Mouse (Mus musculus) heart, adult 11 months (tissue): ENCODE results near the gene D630036H23Rik.
"Not testable (repeated sequence)": the region's sequence is repeated elsewhere in the genome, so short reads cannot be mapped to it uniquely, and the experiment has no call there.

Experiments used
- DNase-seq: peaks from one replicate; pipeline ENCODE4 v3.0.0; 2022

D630036H23Rik gene

GRCm38 (mm10) chr12:36381441-36382340, at the start of gene D630036H23Rik, which contains the start of gene Ispd:
D630036H23Rik (minus strand) TSS chr12:36382181.
Ispd (plus strand) TSS chr12:36381450.
- DNase-seq = peak; percentile 99

DNA sequence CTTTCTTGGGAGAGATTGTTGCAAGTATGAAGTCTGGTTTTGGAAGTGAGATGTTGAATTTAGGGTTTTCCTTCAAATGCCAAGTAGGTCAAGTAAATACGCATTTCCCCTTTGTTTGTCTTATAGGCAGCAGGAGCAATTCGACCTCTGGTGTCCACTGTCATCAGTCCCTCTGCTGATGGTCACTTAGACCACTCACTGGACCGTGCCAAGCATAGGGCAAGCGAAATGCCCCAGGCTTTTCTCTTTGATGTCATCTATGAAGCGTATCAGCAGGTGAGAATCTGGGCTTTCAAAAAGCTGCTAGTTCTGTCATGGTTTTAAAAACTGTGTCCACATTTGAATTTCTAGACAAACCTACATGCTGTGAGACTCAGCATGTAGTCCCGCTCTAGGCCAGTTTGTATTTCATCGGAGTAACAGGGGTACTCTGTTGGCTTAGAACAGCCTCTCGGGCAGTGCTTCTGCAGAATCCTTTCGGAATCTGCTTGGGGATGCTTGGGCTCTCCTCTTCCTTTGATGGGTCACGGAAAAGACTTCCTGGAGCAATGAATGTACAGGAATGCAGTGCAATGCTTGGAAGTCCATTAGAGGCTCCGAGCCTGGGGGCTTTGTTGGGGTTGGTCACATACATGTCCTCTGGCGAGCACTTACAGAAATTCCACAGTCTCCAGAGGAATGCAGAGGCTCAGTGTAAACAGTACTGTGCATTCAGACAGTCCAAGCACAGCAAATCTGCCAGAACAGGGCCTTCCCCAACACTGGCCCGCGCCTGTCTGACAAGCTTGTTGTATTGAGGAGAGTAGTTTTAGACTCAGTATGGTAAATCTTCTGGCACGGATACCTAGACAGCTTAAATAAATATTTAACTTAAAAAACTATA, 44.4 kb upstream of the D630036H23Rik start:
- peak; percentile 54 for DNase-seq

DNA sequence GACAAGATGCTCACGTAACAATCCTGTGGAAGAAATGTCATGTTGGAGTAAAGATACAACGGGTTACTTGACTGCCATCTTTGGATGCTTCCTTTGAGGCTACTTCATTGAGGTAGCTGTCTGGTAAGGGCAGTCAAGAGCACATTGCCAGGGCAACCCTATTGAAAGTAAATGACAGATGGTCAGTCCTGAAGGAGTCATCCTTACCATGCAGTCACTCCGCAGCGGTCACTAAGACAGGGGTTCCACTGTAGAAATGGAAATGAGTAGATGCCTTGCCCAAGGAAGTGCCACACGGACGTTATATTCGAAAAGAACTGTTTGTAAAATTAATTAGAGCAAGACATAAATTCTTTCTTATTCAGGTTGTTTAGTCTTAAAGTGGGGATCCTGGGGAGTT, 43.3 kb upstream of the D630036H23Rik start:
- DNase-seq = peak; percentile 33

GRCm38 (mm10) chr12:36423677-36424076, 41.7 kb upstream of the D630036H23Rik start:
- peak; percentile 39 for DNase-seq

- no peak for DNase-seq
Observed at GRCm38 (mm10) chr12:36395115-36395514, 13.1 kb upstream of the D630036H23Rik start.

- DNase-seq = no peak
Observed at GRCm38 (mm10) chr12:36386991-36387390, 5.0 kb upstream of the D630036H23Rik start.

DNA sequence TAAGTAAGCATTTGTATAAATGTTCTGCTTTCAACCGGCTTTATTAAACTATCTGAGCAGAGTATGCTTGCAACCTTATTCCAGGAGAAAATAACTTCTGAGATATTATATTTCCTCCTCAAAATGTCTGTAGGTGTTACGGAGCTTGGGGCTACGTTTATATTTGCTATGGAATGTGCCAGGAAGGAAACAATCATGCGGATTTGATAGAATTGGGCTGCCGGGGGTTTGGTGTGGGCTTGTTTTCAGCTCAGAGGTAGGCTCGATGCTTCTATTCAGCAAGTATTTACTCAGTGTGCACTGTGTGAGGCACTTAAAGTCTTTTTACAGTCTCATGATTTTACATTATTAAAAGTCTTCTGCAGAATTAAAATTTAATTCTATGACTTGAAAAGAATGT, 3.4 kb upstream of the D630036H23Rik start:
- DNase-seq = no peak

DNA sequence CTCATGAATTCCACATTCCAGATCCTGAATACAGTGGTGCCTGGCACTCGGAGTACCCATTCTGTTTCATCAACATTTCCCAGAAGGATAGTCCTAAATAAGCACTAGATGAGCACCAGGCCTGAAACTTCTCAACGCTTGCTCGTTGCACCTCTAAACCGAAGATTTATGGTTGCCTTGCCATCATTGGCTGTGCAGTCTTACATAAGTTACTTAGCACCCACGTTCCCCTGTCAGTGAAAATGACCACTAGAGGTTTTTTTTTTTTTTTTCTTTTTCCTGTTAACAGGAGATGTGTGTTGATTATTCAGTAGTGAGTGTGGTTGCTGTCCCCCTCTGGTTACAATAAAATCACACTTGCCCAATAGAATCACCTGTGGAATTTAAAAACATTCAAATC, 1.2 kb downstream of the D630036H23Rik start:
- DNase-seq = no peak

GRCm38 (mm10) chr12:36380254-36380653, 1.7 kb downstream of the D630036H23Rik start:
- DNase-seq = no peak

DNA sequence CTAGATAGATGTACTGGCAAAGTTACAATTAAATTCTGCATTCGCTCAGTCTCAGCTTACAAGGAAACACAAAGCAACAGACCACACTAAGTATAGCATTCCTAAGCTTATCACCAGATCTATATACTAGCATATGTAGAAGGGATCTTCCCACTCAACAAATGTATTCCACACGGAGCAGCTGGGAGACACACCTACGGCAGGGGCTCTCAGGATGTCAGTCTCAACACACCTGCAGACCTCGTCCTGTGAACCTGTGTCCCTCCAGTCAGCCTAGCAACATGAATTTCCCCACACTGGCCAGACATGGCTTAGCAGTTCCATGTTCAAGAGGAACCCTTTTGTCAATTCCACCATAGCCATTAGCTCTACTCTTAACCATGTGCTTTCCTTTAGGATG, 5.6 kb downstream of the D630036H23Rik start:
- not testable (repeated sequence) for DNase-seq

DNA sequence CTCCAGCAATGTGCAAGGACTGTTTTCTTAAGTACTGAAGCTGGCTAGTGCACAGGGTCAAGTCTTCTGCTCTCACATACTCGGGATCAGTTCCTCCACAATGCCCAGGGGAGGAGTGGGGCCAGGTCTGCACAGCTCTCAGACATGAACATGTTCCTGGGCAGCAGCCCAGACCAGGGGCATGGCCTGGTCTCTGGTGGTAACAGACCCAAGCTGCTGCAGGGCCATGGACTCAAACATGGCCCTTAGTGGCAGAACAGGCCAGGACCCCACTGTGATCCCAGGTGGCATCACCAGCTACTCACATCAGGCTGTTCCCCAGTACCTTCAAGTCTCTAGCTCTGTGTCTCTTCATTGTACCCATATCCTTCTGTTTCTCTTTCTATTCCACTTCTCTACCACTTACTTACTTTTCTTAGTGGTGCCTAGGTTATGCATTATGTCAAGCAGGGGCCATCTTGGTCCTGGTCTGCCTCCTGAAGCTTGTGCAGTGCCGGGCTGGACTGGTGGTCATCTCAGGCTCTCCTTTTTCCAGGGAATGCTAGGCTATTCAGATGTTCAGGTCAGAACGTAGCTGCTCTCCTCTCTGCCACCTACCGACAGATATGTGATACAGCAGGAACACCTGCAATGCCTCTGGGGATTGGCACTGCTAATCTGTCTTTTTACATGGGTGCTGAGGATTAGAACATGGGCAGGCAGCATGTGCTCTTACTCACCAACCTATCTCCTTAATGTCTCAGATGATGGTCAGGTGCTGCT, 8.6 kb downstream of the D630036H23Rik start:
- DNase-seq = no peak

GRCm38 (mm10) chr12:36364013-36364412, 18.0 kb downstream of the D630036H23Rik start:
- no peak for DNase-seq

- peak; percentile 40 for DNase-seq
Observed at GRCm38 (mm10) chr12:36360693-36361092, 21.3 kb downstream of the D630036H23Rik start.

GRCm38 (mm10) chr12:36360064-36360463, 21.9 kb downstream of the D630036H23Rik start:
- peak; percentile 27 for DNase-seq

DNA sequence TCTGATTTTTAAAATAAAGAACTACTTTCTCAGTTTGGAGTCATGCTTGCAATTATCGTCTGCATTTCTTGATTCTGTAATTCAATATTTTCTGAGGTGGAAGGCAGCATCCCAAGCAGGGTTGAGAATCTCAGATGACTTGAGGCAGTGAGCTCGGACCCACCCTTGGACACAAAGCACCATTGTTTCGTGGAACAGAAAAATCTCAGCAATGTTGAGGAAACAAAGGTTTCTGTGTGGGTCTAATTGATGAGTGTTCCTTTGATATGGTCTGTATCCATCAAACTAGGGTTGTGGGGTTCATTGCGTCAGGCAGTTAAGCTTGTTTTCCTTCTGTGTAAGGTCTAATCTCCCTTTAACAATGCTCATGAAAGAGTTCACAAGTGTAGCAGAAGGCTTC, 37.9 kb downstream of the D630036H23Rik start:
- DNase-seq = no peak

DNA sequence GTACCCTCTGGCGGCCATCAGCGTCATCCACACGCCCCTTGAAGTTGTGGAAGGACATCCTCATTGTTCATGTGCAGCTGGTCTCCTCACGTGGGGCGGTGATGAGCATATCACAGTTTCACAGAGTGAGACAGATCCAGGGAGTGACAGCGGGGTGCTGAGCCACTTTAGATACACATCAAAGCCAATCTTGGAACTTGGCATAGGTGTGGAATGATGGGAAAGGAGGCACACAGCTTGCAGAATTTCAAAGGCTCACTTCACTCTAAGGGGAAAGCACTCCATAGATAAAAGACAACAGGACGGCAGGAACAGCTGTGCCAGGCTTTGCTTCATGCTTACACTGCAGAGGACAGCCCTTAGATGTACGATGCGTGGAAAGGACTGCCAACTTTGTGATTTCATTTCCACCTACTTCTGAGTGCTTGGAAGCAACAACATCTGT, 48.1 kb downstream of the D630036H23Rik start:
- DNase-seq = no peak

DNA sequence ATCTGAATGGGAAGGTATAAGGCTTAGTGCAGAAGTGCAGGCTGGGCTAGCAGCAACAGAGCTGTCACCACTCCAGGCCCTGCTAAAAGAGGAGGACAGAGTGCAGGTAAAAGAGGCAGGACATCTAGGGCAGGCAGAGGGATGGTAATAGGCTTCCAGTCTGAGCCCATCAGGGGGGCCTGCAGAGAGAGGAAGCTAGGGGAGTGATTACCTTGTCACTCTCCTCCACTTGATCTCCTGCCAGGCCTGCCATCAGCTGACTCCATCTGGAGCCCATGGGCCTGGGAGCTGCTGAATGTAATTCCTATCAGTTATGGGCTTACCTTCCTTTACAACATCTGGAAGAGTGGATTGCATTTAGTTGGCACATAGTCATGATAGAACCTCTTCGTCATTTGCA, 49.3 kb downstream of the D630036H23Rik start:
- no peak for DNase-seq
